Mouse (Mus musculus) thymus, adult 2 months (tissue): Measurements from ENCODE around the gene Atg4c.

Source experiments
- CTCF ChIP-seq: fragments of 200-500 bp; IDR thresholded peaks from 2 replicates; pipeline ENCODE4 v1.5.1; 2012; ENCODE audit warnings: mild to moderate bottlenecking, control low read depth, low read length, moderate library complexity, borderline replicate concordance; ENCODE audit not compliant: control insufficient read depth, poor library complexity, insufficient read depth; ENCODE audit errors: extremely low read depth
- POLR2A ChIP-seq: fragments of 200-500 bp; IDR thresholded peaks from 2 replicates; pipeline ENCODE4 v1.6.1; 2012; ENCODE audit warnings: mild to moderate bottlenecking, low read length, control low read depth, moderate library complexity; ENCODE audit not compliant: control insufficient read depth, poor library complexity, insufficient read depth; ENCODE audit errors: extremely low read depth

GRCm38 (mm10) chr4:99205773-99206172, 12.0 kb downstream of the Atg4c start:
- TF ChIP-seq POLR2A = no peak
- TF ChIP-seq CTCF = no peak
